Mouse (Mus musculus) ovary, postnatal 10 days (tissue): ENCODE measurements around the gene Stk10.

Experiments
- DNase-seq: peaks from one replicate; pipeline ENCODE4 v3.0.0; 2022; ENCODE audit warnings: low spot score

Stk10 gene

DNA sequence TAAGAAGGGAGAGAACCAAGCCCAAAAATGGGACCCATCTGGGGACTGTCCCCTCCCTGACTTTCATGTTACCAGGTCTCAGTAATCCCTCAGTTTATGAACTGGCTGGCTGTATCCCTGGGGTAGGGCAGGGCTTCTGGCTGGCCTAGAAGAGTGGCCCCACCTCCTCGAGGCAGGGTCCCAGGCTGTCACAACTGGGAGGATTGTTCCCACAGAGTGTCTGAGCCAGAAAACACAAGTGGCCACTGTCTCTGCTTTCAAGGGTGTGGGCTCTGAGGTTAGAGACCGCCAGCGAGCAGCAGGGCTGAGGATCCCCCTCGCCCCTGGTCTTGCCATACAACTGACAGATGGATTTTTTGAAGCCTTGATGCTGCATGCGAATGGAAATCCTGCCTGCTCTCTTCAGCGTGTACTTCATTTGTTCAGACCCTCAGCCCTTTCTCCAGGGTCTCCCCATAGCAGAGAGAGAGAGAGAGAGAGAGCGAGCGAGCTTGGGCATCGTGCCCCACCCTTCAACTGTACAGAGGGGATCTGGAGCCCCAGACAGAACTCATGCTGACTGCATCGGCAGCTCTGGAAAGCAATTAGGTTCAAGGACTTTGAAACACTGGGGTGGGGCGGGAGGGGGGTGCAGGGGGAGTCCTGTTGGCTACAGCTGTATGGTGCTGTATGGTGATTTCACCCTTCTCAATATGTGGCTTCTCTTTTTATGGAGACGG, 18.6 kb downstream of the Stk10 start:
- DNase-seq = no peak

DNA sequence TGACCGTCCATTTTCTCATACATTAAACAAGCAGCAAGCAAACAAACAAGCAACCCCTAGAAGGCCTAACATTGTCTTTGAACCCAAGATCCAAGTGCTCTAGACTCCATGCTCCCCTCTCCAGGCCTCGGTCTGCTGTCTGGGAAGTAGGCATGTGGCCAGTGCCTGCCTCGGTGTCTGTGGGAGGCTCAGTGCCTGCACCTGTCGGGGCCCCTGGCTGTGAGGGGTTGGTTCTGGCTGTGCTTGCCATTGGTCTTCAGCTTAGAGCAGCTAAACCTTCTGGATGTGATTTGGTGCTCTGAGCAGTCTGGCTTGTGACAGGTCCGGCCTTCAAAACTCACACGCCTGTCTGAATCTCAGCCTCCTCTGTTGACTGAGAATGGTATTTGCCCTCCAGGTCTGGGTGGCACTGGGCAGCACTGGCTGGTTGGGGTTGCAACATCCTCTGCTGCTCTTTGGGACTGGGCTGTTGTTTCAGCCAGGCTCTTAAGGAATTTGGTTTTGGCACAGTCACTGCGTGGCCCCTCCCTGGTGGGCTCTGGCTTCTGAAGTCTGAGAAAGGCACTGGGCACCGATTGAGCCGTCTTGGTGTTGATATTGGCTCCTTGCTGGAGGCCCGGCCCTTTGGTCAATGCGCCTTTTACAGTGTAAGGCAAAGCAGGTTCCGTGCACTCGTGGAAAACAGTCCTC, 19.4 kb downstream of the Stk10 start:
- no peak for DNase-seq

DNA sequence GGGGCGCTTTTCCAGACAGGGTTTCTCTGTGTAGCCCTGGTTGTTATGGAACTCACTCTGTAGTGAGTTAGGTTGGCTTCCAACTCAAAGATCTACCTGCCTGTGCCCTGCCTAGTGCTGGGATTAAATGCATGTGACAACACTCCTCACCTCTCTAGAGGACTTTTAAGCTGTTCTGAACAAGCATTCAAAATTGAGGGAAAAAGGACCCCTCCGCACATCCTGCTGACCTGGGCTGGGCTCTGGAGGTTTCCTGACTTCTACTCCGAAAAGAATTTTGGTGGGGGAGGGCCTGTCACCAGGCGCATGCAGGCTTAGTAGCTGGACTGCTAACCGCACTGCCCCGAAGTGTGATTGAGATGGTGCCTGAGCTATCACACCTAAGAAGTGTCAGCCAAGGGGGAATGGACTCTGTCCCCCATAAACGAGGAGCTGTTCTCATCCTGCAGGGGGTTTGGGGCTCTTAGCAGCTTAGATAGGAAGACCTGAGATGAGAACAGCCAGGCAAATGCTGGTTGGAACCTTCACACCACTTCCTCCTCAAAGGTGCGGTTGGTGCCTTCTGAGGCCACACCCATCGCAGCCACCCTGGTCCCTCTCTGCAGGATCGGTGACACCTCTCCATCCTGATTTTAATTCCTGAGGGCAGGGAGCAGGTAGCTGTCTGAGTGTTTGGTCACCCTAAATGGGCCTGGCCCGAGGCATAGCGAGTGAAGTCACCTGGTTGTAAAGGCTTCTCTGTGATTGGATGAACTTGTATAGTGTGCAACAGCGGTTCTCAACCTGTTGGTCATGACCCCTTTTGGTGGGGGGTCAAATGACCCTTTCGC, 20.4 kb downstream of the Stk10 start:
- no peak for DNase-seq

DNA sequence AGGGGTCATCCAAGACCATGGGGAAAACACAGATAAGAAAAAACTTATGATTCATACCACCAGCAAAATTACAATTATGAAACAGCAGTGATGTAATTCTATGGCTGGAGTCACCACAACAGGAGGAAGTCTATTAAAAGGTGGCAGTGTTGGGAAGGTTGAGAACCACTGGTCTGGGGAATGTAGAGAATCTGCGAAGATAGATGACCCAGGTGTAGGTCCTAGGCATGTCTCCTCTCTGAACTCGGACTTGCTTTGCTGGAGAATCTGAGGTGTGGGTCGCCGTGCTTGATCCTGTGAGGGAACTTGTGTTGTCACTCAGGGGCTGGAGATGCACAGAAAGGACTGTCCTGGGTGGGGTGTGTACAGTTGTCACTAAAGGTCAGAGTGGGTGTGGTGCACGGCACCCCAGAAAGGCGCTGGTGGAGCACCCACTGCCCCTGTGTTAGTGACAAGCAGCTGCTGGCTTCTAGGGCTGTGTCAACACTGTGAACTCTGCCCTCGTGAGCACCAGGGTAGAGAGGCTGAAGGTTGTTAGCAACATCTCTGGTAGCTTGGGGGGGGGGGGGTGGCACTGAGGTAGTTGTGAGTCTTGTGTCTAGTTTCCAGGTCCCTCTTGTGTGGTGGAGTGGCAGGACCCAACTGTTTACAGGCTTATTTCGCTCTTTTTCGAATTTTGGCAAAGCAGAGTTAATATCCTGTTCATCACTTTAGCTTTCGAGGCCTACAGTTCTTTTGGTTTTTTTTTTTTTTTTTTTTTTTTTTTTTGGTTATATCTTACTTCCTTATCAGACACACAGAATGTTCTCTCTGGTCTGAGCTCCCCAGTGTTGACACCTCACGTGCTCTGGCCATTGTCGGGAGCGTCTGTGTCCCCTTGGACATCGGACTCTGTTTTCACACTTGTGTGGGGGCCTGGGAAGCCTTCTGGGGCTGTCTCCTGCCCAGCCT, 21.3 kb downstream of the Stk10 start:
- DNase-seq = no peak

DNA sequence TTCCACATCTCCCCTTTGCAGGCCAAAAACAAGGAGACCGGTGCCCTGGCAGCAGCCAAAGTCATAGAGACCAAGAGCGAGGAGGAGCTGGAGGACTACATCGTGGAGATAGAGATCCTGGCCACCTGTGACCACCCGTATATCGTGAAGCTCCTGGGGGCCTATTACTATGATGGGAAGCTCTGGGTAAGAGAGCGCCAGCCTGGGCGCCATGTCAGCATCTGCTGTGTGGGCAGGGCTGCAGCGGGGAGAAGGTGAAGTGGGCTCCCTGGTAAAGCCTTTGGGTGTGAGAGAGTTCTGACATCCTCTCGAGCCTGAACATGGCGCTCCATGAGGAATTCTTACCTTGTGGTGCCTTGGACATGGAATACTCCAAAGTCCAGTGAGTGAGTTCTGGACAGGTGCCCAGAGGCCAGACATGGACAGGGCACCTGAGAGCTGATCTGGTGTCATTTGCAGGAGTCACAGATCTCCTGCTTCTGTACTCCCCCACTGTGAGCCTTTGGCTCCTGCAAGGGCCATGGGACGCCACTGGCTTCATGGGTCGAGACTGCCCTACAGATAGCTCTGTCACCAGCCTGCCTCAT, 22.1 kb downstream of the Stk10 start:
- no peak for DNase-seq

DNA sequence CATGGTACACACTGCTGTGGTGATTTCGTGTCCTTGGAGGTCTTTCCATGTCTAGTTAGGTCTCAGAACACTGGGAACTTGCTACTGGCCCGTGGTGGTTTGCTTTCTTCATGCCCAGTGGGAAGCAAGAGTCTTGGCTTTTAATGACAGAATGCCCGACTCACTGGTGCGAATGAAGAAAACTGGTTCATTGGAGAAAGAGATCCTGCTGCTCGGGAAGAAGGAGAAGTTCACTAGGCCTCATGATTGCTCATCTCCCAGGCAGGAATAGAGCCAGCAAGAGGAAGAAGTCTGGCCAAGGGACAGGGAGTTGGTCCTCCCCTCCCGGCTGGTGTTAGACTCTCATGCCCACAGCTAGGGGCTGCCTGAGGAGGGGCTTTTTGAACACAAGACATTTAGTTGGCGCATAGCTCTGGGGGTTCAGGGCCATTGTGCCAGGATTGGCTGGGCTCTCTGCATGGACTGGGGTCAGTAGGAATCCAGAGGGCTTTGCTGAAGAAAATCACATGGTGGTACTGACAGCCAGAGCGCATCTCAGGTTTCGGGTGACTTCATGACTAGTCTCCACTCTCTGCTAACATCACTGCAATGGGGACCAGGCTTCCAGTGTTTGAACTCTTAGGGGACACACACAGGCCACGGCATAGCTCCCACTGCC, 23.4 kb downstream of the Stk10 start:
- no peak for DNase-seq

DNA sequence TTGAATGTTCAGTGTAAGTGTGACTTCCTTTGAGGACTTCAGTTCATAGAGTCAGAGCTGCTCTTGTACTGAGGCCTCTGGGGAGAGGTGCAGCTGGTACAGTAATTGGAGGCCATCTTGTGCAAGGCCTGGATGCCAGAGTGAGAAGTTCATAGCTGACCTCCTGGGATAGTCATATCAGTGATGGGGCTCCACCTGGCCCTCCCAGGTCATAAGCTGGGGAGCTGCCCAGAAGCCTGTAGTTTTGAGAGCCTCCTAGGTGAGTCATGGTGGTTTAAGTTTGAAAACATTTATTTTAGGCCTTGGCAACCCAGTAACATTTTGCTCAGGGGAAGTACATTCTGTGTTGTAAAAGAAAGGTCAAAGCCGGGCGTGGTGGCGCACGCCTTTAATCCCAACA, 24.9 kb downstream of the Stk10 start:
- DNase-seq = no peak

DNA sequence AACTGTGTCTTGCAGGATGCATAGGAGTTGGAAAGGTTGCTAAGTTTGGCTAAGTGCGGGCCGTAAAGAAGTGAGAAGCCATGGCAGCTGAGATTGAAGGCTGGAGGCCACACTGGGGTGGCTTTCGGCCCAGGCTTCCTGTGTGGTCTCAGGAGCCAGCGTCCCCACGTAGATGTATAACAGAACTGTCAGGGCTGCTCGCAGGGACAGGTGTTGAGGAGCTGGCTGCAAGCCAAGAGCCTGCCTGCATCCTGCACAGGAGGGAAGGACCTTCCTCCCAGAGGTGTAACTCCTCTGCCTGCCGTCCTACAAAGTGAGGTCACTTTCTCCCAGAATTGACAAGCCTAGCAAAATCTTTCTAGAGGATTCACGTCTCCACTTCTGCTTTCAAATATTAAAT, 25.6 kb downstream of the Stk10 start:
- DNase-seq = no peak

DNA sequence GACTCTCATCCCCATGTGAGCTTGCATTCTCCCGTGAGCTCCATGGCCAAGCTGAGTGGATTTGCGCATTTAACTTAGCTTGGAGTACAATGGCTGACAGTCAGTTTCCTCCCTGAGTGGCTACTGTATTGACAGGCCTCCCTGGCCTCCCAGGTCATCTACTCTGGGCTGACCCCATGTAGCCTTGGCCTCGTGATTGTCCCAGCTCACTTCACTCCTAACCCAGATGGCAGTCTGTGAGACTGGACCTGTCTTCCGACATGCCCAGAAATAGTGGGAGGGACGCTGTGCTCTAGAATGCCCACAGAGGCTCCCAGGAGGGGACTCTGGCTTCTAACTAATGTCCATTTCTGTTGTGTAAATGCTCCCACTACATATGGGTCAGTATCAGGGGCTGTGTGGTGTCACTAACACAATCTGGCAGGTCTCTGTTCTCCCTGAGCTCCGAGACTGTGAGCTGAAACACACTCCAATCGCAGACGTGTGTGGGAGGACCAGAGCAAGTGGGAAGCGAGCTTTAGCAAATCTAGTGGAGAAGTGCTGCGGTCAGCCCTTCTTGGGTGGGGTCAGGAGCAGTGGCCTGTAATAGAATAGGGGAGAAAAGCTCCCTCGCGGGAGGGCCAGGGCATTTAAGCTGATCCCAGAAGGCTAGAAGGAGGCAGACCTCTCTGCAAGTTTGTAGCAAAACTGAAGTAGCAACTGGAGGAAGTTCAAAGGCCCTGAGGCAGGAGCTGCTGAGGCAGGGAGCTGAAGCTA, 27.1 kb downstream of the Stk10 start:
- no peak for DNase-seq

DNA sequence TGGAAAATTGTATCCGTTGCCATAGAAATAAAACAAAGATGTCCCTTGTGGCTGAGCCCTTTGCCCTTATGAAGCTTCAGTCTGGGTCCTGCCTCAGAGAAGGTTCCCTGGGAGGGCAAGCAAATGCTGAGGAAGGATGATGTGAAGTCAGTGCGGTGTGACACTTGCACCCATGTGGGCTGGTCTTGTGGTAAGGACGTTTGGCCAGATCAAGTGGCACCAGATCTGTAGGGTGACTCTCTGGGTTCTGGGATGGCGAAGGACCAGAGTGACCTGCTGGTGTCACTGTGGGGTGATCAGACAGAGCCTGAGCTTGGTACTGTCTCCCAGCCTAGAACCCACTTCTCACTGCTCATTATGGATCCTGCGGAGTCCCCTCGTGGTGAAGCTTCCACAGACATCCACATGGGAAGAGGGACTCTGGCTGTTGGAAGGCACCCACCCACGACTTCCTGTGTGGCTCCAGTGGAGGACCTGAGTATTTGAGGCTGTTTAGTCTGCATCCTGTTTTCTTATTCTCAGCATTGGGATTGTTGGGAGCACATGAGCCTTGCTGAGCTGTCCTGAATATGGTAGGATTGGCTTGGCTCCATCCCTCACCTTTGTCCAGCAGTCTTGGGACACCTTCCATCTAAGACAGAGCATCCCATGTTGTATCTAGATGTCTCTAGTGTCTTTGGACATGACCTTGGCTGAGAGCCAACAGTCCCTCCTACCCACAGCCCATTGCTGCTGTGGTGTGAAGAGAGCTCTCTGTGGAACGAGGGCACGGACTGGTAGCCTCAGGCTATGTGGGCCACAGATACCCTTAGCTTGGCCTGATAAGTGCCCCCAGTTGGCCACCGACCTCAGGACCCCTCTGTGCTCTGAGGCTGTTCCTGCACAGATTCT, 28.6 kb downstream of the Stk10 start:
- no peak for DNase-seq

DNA sequence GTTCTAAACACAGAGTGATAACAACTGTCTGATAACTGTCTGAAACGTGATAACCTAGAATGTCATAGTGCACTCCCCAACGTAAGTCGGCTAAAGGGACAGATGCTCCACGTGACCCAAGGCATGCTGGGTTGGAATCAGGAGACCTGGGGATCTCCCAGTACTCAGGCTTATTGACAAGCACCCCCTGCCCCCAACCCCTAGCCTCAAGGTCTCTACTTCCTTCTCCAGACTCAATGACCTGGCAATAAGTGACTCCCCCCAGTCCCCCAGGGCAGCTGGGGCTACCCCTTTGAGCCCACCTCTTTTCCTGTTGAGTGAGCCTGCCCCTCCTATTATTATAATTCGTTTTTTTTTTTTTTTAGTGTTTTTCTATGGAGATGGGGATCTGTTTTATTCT, 29.6 kb downstream of the Stk10 start:
- no peak for DNase-seq

DNA sequence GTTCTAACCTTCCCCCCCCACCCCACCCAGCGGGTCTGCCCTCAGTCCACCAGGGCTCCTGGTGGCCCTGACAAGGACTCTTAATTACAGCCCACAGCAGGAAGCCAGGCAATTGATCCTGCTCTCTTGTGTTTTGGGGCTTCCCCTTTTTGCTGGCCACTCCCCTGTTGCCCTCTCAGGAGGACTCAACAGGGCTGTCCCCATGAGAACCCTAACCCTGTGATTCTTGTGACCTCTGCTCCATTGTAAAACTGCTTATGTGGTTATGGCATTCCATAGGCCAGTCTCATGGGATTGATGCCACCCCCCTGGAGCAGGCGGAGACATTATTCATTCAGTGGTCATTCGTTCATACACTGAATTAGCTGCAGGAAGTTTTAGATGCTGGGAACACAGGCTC, 30.6 kb downstream of the Stk10 start:
- no peak for DNase-seq

DNA sequence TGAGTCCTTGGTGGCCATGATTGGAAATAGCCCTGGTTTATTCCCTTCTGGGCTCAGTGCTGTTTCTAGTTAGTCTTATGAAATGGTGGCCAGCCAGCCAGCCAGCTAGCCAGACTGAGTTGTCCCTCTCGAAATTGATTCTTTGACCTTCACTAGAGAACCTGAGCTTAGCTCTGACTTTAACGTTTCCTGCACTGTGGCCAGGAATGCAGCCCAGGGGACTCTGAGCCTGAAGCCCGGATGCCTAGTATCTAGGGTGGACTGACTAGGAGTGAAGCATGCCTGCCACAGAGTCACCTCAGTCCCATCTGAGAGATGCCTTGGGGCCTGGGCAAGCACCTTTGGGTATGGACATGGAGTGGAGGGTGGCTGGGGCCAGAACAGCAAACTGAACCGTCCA, 31.5 kb downstream of the Stk10 start:
- DNase-seq = no peak

DNA sequence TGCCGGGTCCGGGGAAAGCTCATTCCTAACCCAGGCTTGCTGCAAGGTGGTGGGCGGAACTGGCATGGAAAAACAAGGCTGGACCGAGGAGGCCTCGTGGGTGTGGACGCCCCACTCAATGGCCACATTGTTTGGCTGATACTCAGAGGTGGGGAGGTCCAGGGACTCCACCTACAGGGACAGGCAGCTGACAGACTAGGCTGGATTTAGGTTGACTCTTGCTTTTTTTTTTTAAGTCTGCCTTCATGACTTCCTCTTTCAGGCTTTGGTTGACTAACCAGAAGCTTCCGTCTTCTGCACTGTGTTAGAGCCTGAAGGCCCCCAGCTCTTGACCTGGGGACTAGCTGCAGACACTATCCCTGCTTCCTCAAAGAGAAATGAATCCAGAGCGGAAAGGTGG, 32.0 kb downstream of the Stk10 start:
- no peak for DNase-seq

DNA sequence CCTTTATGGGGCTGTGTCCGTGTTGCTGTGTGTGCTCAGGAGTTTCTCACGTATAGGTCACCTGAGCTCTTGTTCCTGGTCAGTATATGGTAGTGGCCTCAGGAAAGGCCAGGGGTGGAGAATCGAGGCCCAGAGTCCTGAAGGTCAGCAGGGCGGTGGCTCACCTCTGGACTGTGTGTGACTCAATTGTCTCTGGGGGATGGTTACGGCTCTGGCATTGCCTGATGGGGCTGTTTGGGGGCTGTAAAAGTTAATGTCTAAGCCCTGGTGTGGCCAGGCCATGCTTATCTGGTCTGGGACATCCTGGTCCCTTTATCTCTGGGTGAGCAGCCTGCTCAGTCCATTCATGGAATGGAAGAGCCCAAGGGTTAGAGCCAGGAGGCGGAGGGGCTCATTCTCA, 33.1 kb downstream of the Stk10 start:
- no peak for DNase-seq

DNA sequence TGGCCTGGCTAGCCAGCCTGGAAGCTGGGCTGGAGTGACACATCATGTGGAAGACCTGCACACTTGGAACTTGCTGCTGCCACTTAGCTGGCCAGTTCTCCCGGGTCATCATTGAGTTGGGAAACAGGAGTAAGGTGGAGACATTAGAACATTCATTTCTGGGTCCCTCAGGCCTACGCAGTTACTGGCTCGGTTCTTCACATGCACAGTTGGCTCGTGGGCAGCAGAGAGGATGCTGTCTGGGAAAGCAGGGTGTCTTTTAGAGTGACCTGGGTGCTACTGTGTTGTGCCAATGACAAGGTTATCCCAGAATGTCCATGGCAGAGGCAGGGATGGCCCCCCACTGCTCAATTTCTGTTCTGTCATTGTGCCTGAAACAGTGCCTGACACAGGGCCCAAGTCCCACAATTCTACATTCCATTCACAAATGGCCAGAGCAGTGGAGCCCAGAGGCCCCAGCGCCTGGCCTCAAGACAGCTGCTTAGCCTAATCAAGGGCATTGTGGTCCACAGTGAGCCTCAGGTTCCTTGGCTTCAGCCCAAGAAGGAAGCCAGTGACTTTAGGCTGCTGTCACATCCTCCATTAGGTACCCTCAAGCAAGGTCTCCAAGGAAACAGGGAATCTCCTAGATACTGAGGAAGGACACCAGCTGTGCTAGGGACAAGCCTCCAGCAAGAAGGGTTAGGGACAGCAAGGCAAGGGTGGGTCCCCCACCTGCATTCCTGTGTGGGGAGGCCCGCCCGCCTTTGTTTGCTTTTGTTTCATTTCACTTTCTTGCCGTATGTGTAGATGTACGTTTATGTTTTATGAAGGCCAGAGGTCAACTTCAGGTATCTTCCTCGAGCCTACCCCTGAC, 34.1 kb downstream of the Stk10 start:
- no peak for DNase-seq

DNA sequence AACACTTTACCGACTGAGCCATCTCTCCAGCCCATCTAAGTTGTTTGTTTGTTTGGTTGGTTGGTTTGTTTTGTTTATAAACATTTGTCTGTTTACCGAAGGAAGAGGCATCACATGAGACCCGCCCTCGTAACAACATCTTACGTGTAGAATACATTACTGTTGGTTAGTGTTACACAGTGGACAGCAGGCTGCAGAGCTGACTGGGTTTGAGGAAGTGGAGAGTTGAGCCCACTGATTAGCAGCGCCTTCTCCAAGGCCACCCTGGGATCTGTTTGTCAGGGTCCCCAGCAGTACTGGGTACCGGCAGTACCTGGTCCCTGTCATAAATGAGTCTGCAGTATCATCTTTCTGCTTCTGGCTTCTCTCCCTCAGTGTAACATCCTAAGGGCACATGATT, 35.0 kb downstream of the Stk10 start:
- no peak for DNase-seq

DNA sequence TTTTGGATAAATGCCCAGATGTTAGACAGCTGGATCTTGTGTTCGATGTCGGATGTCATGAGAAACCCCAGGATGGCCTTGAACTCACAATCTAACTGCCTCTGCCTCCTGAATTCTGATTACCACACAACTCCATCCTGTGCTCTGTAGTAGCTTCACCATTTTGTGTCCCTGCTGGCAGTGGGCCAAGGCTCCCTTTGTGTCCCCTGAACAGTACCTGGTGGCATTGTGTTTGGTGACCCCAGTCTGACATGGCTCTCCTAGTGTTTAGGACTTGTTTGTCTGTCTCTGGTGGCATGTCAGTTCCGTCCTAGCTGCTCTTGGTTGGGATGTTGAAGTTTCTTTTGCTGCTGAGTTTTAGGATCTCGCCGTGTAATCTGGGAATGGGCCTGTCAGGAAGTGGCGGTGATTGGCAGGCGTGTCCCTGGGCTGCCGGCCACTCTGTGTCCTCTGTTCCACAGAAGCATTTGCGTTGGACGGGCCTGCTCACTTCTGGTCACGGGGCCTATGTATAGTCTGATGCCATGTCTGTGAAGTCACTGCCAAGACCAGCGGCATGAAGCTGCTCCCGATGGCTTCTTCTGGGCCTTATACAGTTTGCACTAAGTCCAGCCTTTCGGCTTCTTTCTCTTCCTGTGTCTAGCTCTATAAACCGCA, 35.7 kb downstream of the Stk10 start:
- DNase-seq = no peak
